Mouse (Mus musculus) right cerebral cortex, postnatal 14 days (tissue): Measurements from ENCODE around the gene Art4.
"Not testable (repeated sequence)": the region's sequence is repeated elsewhere in the genome, so short reads cannot be mapped to it uniquely, and the experiment has no call there.

Source experiments
- DNase-seq: peaks from one replicate; pipeline ENCODE4 v3.0.0; 2022

The Art4 gene

DNA sequence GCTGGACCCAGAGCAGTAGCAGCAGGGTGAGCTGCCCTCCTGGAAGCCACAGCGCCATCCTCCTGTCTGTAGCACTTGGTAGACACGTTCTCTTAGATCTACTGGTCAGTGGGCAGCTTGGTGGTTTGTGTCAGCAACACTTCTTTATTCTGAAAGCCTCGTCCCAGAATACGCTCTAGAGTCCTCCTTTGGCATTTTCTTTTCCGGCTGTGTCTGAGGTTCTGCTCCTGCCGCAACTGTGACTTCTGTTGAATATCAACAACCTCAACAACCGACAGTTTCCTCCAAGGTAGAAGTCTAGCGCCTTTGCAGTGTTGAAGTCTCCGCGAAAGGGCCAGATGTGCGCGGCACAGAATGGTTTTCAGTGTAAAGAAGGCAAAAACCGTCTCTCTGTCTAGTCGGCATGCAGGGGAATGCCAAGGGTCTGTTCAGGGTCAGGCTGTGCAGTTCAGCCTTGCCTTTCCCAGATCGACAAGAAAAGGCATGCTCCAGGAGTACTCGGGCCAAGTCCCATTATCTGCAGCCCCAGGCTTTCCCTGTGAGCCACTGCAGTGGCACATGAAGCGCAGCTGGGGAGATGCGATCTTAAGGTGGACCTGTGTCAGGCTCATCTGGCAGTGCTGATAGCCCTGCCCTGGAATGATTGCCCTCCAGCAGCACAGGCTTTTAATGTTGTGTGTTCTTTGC is at the start of gene Art4:
Gene Art4, minus strand, starts transcription at position 548 of the 687 bp plus-strand sequence.
- no peak for DNase-seq

DNA sequence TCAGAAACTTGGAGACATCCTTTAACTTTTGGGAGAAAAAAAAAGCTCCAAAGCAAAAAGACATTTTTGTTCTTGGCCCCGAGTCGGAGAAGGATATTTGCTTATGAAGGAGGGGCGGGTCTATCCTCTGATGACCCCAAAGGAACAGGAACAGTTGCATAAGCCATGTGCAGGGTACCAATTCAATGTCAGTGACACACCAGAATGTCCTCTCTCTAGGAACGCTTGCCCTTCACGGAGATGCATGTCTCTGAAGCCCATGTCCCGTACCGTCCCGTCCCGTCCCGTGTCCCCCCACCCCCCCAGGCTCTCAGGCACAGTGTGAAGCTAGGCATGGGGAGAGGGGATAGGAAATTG is 49.4 kb upstream of the Art4 start:
- DNase-seq, result no peak

GRCm38 (mm10) chr6:136906283-136906936 is 48.9 kb upstream of the Art4 start:
- no peak for DNase-seq

GRCm38 (mm10) chr6:136903885-136904470 is 46.4 kb upstream of the Art4 start:
- DNase-seq, result no peak

- DNase-seq, result no peak
Measured at GRCm38 (mm10) chr6:136902527-136902926, 45.0 kb upstream of the Art4 start.

DNA sequence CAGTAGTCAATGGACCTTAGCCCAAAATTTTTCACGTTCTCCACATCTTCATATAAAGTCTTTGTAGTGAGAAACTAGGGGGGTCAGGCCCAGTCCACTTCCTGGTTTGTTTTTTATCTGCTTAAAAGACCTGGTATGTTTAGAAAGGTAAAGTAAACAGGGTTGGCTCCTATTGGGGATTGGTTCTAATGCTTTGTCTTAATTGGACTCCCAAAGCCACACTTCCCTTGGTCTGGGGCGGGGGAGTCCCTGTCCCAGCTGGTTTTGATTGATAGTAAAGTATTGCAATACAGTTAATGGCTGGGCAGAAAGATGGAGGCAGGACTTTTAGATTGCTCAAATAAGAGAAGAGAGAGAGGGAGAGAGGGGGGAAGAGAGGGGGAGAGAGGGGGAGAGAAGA is 43.5 kb upstream of the Art4 start:
- DNase-seq, result no peak

DNA sequence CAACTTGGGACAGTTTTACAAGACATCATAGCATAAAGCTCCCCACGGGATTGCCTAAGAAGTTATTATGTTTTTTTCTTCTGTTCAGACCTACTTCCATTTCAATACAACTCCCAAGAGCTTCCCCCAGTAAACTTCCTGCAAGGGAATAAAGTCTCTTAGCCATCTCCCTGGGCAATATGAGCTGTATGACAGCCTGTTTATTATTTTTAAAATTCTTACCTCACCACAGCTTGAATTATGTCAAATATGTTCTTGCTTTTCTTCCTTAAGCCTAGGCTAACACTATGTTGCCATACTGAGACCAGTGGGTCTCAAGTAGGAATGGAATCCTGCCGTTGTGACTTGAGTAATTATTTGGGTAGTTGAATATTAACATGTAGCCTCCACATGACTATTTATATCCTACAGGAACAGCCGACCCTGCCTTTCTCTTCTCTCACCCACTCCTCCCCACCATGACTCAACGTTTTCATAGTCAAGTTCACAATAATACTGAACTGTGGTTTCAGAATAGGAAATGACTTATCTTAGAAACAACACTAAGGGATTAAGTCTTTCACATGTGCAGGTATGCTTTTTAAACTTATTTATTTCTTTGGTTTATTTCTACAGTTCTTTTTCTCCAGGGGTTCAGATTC is 43.0 kb upstream of the Art4 start:
- DNase-seq, result no peak

DNA sequence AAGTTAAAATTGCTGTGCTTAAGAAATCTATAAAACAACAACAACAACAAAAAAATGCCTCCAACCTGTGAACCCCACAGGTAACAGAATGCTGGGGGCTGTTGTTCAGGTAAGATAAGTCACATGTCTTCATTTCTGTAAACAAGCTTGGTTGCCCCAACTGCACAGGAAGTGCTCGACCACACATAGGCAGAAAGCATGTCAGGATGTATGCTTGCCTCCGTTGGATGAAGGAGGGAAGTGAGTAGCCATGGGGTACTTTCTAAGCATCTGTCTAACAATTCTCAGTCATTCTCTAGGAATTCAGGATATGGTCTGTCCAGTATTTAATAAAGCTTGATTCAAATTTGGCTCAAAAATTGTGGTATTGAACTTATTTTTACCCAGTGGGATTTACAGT is 41.4 kb upstream of the Art4 start:
- DNase-seq, result no peak

GRCm38 (mm10) chr6:136898222-136898621 is 40.7 kb upstream of the Art4 start:
- no peak for DNase-seq

GRCm38 (mm10) chr6:136897789-136898188 is 40.3 kb upstream of the Art4 start:
- DNase-seq, result no peak

- DNase-seq, result no peak
Measured at GRCm38 (mm10) chr6:136894532-136895339, 37.2 kb upstream of the Art4 start.

DNA sequence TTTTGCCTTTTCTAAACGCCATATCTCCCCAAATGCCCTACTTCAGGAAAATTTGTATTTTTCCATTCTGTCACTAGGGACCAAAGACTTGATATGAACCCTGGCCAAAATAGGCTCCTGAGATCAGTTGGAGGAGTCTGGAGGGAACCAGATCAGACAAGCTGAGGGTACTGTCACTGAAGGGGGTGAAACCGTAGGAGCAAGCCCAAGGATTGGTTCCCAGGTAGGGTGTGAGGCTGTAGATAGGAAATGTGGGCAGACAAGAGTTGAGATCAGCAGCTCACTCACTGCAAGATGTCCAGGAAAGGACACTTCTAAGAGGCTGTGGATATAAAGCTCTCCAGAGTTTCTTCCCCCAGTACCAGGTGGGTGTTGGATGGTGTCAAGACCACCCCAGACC is 34.5 kb upstream of the Art4 start:
- no peak for DNase-seq

- DNase-seq, result no peak
Measured at GRCm38 (mm10) chr6:136889554-136889953, 32.0 kb upstream of the Art4 start.

DNA sequence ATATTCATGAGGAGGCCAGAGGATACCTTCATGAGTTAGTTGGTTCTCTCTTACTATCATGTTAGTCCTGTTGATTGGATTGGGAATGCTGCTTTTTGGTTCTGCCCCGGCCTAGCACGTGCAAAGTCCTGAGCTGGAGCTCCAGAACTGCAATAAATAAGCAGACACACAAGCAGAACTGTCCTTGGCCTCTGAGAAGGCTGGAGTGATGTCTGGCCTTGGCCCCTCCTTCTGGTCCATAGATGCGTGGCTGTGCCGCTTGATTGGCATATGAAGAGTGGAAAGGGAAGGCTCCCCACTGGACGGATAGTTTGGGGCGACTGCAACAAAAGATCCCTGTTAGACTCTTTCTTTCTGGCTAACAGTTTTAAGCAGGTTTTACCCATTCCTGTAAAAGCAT is 31.5 kb upstream of the Art4 start:
- no peak for DNase-seq

GRCm38 (mm10) chr6:136887854-136888253 is 30.3 kb upstream of the Art4 start:
- no peak for DNase-seq

- DNase-seq, result not testable (repeated sequence)
Measured at GRCm38 (mm10) chr6:136884766-136885165, 27.2 kb upstream of the Art4 start.

DNA sequence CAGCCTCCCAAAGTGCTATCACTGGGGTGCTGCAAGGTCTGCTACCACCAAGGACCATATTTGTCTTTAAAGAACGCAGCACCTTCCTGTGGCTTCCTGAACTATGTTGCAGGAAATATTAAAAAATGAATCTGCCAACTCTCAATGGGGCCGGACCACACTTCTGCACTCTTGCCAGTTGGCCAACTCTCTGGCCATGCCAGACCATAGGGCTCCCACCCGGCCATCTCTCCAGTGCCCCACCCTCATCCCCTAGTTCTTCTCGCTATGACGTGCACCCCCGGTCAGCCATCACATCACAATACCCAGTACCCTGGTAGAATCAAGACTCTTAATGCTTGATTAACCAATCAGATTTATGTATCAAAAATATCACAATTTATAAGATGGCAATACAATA is 26.4 kb upstream of the Art4 start:
- no peak for DNase-seq

- DNase-seq, result no peak
Measured at GRCm38 (mm10) chr6:136883431-136883915, 25.9 kb upstream of the Art4 start.

- DNase-seq, result no peak
Measured at GRCm38 (mm10) chr6:136881678-136882077, 24.1 kb upstream of the Art4 start.

DNA sequence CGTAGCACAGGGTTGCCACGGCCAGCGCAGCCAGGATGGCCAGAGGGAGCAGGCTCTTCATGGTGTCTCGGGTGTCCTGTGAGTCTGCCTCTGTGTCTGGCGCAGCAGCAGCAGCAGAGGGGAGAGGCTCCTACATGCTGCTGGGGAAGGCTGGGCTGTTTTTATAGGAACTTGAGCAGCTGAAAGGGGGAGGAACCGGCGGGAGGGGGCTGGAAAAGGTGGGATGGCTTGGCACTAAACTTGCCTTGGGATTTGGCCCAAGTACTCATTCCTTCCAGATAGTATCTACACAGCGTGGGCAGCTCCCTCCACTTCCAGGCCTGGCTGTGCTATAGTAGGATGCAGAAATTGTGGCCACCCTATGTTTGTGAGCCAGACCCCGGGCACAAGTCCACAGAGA is 18.1 kb upstream of the Art4 start, which contains the start of gene Mgp:
Gene Mgp, minus strand, starts transcription at position 154 of the 400 bp plus-strand sequence.
- peak; percentile 39 for DNase-seq

GRCm38 (mm10) chr6:136874599-136874998 is 17.1 kb upstream of the Art4 start:
- DNase-seq, result no peak

DNA sequence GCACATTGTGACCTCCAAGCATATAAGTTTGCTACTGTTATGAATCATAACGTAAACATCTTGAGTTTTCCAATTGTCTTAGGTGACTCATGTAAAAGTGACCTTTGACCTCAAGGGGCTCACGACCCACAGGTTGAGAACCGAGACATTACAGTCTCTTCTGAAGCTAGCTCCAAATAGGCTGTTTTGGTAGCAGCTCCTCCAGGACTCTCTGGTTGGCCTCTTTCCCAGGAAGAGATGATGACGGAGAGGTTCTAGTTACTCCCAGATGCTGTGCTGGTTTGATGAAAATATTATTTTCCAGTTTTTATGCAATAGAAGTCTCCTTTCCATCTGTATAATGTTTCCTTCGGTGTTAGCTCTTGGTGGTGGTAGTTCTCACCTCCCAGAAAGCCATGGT is 11.4 kb upstream of the Art4 start:
- DNase-seq, result no peak

- DNase-seq, result no peak
Measured at GRCm38 (mm10) chr6:136866150-136866549, 8.6 kb upstream of the Art4 start.
